Mouse (Mus musculus): ENCODE results near the gene Olfr524.

Olfr524 gene

GRCm38 (mm10) chr7:140186646-140187620 is 18.8 kb downstream of the Olfr524 start:
- no peak for DNase-seq (ENCODE audit: low read depth)

GRCm38 (mm10) chr7:140184206-140184605 is 21.6 kb downstream of the Olfr524 start:
- DNase-seq (ENCODE audit: low read depth) = no peak

- no peak for DNase-seq (ENCODE audit: low read depth)
These were observed 25.1 kb downstream of the Olfr524 start for GRCm38 (mm10) chr7:140180692-140181091.

GRCm38 (mm10) chr7:140179176-140179575 is 26.6 kb downstream of the Olfr524 start:
- DNase-seq (ENCODE audit: low read depth) = no peak

DNA sequence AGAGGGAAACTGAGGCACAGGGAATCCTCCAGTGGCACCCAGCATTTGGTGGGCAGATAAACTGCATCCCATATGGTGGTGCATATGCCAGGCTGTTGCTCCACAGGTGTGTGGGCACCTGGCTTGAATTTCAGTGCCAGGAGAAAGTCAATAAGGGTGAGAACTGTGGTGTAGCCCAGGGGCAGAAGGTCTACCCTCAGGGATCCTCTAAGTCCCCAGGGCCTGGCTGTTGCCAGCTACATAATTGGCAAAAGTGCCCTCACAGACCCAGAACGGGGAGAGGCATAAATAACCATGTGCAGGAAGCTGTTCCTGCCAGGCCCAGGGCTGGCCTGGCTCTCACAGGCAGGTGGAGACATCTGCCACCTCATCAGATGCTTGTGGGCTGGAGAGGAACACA is 32.8 kb downstream of the Olfr524 start, which contains the start of gene Olfr523:
TSS of gene Olfr523 (plus strand) at position 282 of the 400 bp plus-strand sequence.
- no peak for DNase-seq (ENCODE audit: low read depth)

DNA sequence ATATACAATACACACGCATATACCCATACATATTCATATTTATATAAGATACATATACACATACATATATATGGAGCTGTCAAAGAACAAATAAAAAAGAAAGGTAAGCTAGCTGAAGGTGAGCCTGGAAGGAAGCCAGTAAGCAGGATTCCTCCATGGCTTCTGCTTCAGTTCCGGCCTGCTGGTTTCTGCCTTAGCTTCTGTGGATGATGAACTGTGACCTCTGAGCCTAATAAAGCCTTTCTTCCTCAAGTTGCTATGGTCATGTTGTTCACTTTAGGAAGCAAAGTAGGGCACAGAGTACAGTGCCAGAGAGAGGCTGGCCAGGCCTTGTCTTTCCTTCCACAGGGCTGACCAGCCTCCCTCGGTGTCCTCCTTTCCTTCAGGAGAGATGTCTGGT is 34.9 kb downstream of the Olfr524 start:
- no peak for DNase-seq (ENCODE audit: low read depth)

DNA sequence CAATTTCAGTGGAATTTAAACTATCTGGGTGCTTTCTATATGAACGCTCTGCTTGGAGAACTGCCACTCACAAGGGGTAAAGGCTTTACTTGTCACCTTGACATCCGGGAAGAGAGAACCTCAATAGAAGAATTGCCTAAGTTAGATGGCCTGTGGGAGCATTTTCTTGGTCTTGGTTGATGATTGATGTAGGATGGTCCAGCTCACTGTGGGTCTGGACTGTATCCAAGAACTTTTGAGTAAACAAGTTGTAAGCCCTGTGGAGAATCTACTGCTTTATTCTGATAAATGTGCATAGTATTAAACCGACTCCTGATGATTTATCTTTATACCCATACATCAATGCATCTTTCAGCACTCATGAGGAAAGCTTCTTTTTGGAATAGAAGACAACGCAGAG is 36.4 kb downstream of the Olfr524 start:
- no peak for DNase-seq (ENCODE audit: low read depth)

DNA sequence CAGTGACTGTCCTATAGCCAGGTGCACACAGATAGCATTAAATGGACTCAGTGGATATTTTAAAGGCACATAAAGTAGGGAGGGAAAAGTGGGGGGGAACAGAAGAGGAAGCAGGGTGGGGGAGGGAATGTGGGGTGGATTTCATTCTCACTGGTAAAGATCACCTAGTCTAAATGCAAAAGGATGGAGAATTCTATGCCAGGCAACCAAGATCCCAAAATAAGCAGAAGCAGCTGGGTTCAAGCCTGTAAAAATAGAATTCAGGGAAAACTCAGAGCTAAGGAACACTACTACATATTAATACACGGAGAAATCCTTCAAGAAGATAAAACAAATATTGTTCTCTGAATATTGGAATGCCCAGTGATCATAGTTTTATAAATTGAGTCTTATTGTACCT is 37.8 kb downstream of the Olfr524 start:
- DNase-seq (ENCODE audit: low read depth) = no peak

DNA sequence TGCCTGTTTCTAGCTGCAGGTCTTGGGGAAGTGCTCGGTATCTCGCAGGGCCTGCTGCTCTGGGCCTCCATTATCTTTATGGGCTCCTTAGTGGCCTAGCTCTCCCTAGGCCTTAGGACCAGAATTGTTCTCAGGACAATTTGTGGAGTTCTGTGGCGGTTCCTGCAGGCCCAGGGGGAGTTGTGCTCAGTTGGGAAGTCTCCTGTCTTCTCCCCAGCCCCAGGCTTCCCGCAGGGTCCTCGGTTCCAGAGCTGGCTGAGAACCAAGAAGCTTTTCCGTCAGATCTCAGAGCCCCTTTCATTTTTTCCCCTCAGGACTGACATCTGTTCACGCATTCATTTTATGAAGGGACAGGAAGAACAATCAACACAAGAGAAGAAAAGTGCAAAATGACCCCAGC is 41.1 kb downstream of the Olfr524 start, which contains the start of gene Olfr522:
TSS of gene Olfr522 (minus strand) at position 101 of the 400 bp plus-strand sequence.
- DNase-seq (ENCODE audit: low read depth) = no peak

GRCm38 (mm10) chr7:140160363-140160762 is 45.4 kb downstream of the Olfr524 start:
- no peak for DNase-seq (ENCODE audit: low read depth)

DNA sequence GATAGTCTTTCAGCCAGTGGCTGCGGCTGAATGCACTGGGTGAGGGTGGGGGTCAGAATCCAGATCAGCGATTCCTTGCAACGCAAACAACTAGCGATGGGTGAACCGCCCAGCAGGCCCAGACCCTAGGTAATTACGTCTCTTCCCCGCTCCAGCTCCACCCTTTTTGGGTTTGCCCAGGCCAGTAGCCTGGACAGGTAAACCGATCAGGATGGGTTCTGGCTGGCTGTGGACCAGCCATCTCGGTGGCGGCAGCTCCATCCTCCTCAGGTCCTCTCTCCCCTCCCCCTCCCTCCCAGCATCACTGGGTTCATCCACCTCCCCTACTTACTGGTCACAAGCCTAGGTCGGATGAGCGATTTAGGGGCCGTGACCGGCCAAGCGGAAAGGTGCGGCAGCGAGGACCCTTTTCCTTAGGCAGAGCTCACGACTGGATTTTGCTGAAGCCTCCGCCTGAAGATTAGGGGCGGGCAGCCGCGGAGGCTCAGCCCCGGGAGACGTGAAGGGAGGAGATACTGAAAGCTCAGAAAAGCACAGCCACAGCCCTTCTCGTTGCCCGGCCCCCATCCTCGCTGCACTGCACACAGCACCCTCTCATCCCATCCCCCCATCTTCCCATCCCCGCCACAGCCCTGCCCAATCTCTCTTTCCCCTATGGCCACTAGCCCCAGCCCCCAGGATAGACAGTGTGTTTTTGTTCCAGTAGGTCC is 51.4 kb downstream of the Olfr524 start, which contains the start of gene Sprn:
TSS of gene Sprn (minus strand) at position 660 of the 710 bp plus-strand sequence.
- DNase-seq (ENCODE audit: low read depth) = no peak

GRCm38 (mm10) chr7:140153829-140154217 is 51.9 kb downstream of the Olfr524 start:
- DNase-seq (ENCODE audit: low read depth) = no peak

DNA sequence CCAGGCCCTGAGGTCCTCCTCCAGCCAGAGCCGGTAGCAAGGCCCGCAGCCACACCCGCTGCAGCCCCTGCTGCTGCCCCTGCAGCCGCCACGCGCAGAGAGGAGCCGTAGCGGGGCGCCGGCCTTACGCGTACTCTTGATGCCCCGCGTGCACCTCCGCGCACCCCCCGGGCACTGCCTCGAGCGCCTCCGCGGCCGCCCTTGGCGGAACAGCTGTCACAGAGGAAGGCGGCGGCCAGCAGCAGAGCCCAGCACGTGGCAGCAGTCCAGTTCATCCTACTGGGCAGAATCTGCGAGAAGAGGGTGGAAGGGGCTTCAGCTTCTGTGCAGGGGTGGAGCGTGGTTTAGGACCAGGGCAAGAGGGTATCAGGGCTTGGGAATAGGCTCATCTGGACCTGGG is 52.4 kb downstream of the Olfr524 start:
- no peak for DNase-seq (ENCODE audit: low read depth)

All from c-Kit-positive CD71-positive TER-119-negative erythroid progenitor cells, embryonic 14.5 days (primary cell).